24 mouse cellular contexts compared by ENCODE assay signal in genomic region chr2:35783368-35783767, GRCm38 (mm10).
A peak's percentile ranks its signal among the peaks of the same experiment; 100 is the strongest.
DNase-seq lines count a peak whose midpoint lies in the region; ATAC-seq and TF ChIP-seq lines count a peak whose summit lies in the region.
"Had no signal": no experiment of that assay in that cellular context is flagged by ENCODE, and none has a peak within 500 bp of the region (broad histone marks: within the 10 kb centered on the region; RNA-seq: fewer than 3 reads in every experiment).

No protein-coding gene starts in this region.

- no peak overlapping the region for H3K9ac ChIP-seq in forebrain, embryonic 13.5 days
- H3K9ac ChIP-seq in forebrain, embryonic 11.5 days (ENCODE audit: low read length) = no peak overlapping the region; the same call in 1 of the 2 replicates
- no peak overlapping the region for H3K9ac ChIP-seq in midbrain, embryonic 13.5 days (replicated peaks)
- H3K9ac ChIP-seq in midbrain, embryonic 14.5 days (replicated peaks; ENCODE audit: low read length) = no peak overlapping the region
- no peak overlapping the region for H3K9ac ChIP-seq in intestine, embryonic 16.5 days (ENCODE audit: low read depth, low read length)
- no peak overlapping the region; the same call in 1 of the 2 replicates for H3K9ac ChIP-seq in stomach, embryonic 16.5 days (ENCODE audit: low read length)
- H3K9ac ChIP-seq in liver, postnatal 0 days (replicated peaks) = no peak overlapping the region
- H3K9ac ChIP-seq: heart, embryonic 13.5 days; hindbrain, embryonic 13.5 days; kidney, embryonic 15.5 days; limb, embryonic 13.5 days; liver, embryonic 14.5 days; midbrain, embryonic 12.5 days had no signal

- no peak overlapping the region for H3K4me2 ChIP-seq in forebrain, embryonic 13.5 days
- no peak overlapping the region for H3K4me2 ChIP-seq in forebrain, embryonic 11.5 days (ENCODE audit: low read depth, low read length, severe bottlenecking)
- H3K4me2 ChIP-seq in midbrain, embryonic 13.5 days (replicated peaks) = no peak overlapping the region
- H3K4me2 ChIP-seq in midbrain, embryonic 14.5 days (ENCODE audit: low read length) = no peak overlapping the region
- no peak overlapping the region for H3K4me2 ChIP-seq in intestine, embryonic 16.5 days (ENCODE audit: low read depth, low read length)
- H3K4me2 ChIP-seq in stomach, embryonic 16.5 days (ENCODE audit: low read depth, low read length) = no peak overlapping the region
- H3K4me2 ChIP-seq in liver, postnatal 0 days (ENCODE audit: low read depth, low read length) = no peak overlapping the region
- H3K4me2 ChIP-seq: heart, embryonic 13.5 days; hindbrain, embryonic 13.5 days; kidney, embryonic 15.5 days; limb, embryonic 13.5 days; midbrain, embryonic 12.5 days had no signal

- peaks cover 13% of the 10 kb centered on the region for H3K4me1 ChIP-seq in forebrain, embryonic 13.5 days
- H3K4me1 ChIP-seq in forebrain, embryonic 11.5 days (replicated peaks; ENCODE audit: control insufficient read depth, insufficient read depth, low read length) = peaks cover 2% of the 10 kb centered on the region; the same call in 1 of the 2 replicates
- peaks cover 8% of the 10 kb centered on the region for H3K4me1 ChIP-seq in midbrain, embryonic 13.5 days (replicated peaks)
- no peaks in the 10 kb centered on the region for H3K4me1 ChIP-seq in midbrain, embryonic 14.5 days (ENCODE audit: control insufficient read depth, insufficient read depth, low read length)
- peaks cover 8% of the 10 kb centered on the region; the same call in 1 of the 2 replicates for H3K4me1 ChIP-seq in intestine, embryonic 16.5 days (ENCODE audit: control insufficient read depth, insufficient read depth, low read length)
- peaks cover 2% of the 10 kb centered on the region for H3K4me1 ChIP-seq in stomach, embryonic 16.5 days (ENCODE audit: control insufficient read depth, insufficient read depth, low read length)
- H3K4me1 ChIP-seq in liver, postnatal 0 days (ENCODE audit: insufficient read depth) = no peaks in the 10 kb centered on the region
- H3K4me1 ChIP-seq: kidney, embryonic 15.5 days; limb, embryonic 13.5 days had no signal

- WGBS in forebrain, embryonic 13.5 days = 47% methylated on average over 10 of the region's 10 CpGs
- 58% methylated on average over 10 of the region's 10 CpGs for WGBS in forebrain, embryonic 11.5 days
- WGBS in midbrain, embryonic 13.5 days = 53% methylated on average over 10 of the region's 10 CpGs
- 67% methylated on average over 10 of the region's 10 CpGs for WGBS in midbrain, embryonic 14.5 days
- 52% methylated on average over 10 of the region's 10 CpGs for WGBS in intestine, embryonic 16.5 days
- WGBS in stomach, embryonic 16.5 days = 54% methylated on average over 10 of the region's 10 CpGs
- 60% methylated on average over 10 of the region's 10 CpGs for WGBS in liver, postnatal 0 days (ENCODE audit: insufficient replicate concordance)

- H3K36me3 ChIP-seq in forebrain, embryonic 13.5 days (ENCODE audit: poor library complexity, severe bottlenecking) = no peaks in the 10 kb centered on the region
- no peaks in the 10 kb centered on the region for H3K36me3 ChIP-seq in forebrain, embryonic 11.5 days (ENCODE audit: control insufficient read depth, insufficient read depth, low read length)
- no peaks in the 10 kb centered on the region for H3K36me3 ChIP-seq in midbrain, embryonic 13.5 days
- H3K36me3 ChIP-seq in midbrain, embryonic 14.5 days (ENCODE audit: control insufficient read depth, insufficient read depth, low read length) = no peaks in the 10 kb centered on the region
- no peaks in the 10 kb centered on the region for H3K36me3 ChIP-seq in intestine, embryonic 16.5 days (ENCODE audit: control insufficient read depth, insufficient read depth, low read length)
- no peaks in the 10 kb centered on the region for H3K36me3 ChIP-seq in stomach, embryonic 16.5 days (ENCODE audit: control insufficient read depth, insufficient read depth, low read length)
- no peaks in the 10 kb centered on the region for H3K36me3 ChIP-seq in liver, postnatal 0 days (replicated peaks; ENCODE audit: insufficient read depth, low read length)
- H3K36me3 ChIP-seq: heart, embryonic 13.5 days; hindbrain, embryonic 13.5 days; kidney, embryonic 15.5 days; limb, embryonic 13.5 days; midbrain, embryonic 12.5 days had no signal

- H3K4me3 ChIP-seq in forebrain, embryonic 13.5 days = no peak overlapping the region
- no peak overlapping the region for H3K4me3 ChIP-seq in forebrain, embryonic 11.5 days (ENCODE audit: low read depth, low read length)
- H3K4me3 ChIP-seq in midbrain, embryonic 13.5 days (replicated peaks) = no peak overlapping the region
- no peak overlapping the region for H3K4me3 ChIP-seq in midbrain, embryonic 14.5 days (replicated peaks; ENCODE audit: low read depth, low read length)
- no peak overlapping the region for H3K4me3 ChIP-seq in intestine, embryonic 16.5 days (ENCODE audit: low read length)
- H3K4me3 ChIP-seq in stomach, embryonic 16.5 days (replicated peaks; ENCODE audit: low read length) = no peak overlapping the region
- H3K4me3 ChIP-seq in liver, postnatal 0 days (ENCODE audit: low read depth, low read length) = no peak overlapping the region
- H3K4me3 ChIP-seq: heart, adult 2 months; heart, embryonic 13.5 days; hindbrain, embryonic 13.5 days; kidney, embryonic 15.5 days; limb, embryonic 13.5 days; midbrain, embryonic 12.5 days had no signal

- ATAC-seq in forebrain, embryonic 13.5 days = peak; percentile 40; the same call in 1 of the 2 replicates
- ATAC-seq in forebrain, embryonic 11.5 days (replicated peaks; ENCODE audit: low FRiP score) = no peak
- ATAC-seq in midbrain, embryonic 13.5 days = peak; percentile 40; the same call in 1 of the 2 replicates
- no peak for ATAC-seq in midbrain, embryonic 14.5 days (ENCODE audit: low FRiP score, low TSS enrichment)
- ATAC-seq in intestine, embryonic 16.5 days = peak; percentile 70
- peak; percentile 64; the same call in 1 of the 2 replicates for ATAC-seq in stomach, embryonic 16.5 days (ENCODE audit: insufficient read depth, low FRiP score)
- ATAC-seq in liver, postnatal 0 days = no peak

- DNase-seq in forebrain, embryonic 11.5 days (ENCODE audit: low spot score) = no peak
- DNase-seq in midbrain, embryonic 14.5 days = no peak
- no peak for DNase-seq in gastrocnemius, postnatal 10 days
- DNase-seq in liver, postnatal 0 days = no peak
- DNase-seq: adrenal gland, postnatal 25 days; cerebellum, adult 9-11 months; gastrocnemius, postnatal 36 days; heart, adult 2 months; heart, postnatal 14 days; kidney, adult 11 months; kidney, postnatal 36 days; layer of hippocampus, postnatal 36 days; thymus, postnatal 36 days had no signal

- H3K9me3 ChIP-seq in forebrain, embryonic 13.5 days (replicated peaks) = no peaks in the 10 kb centered on the region
- H3K9me3 ChIP-seq in forebrain, embryonic 11.5 days (ENCODE audit: control insufficient read depth, low read length) = no peaks in the 10 kb centered on the region
- H3K9me3 ChIP-seq in midbrain, embryonic 13.5 days = no peaks in the 10 kb centered on the region
- H3K9me3 ChIP-seq in midbrain, embryonic 14.5 days (ENCODE audit: control insufficient read depth, low read length) = no peaks in the 10 kb centered on the region
- no peaks in the 10 kb centered on the region for H3K9me3 ChIP-seq in intestine, embryonic 16.5 days (ENCODE audit: control insufficient read depth, low read length)
- H3K9me3 ChIP-seq in stomach, embryonic 16.5 days (replicated peaks; ENCODE audit: control insufficient read depth, low read length) = no peaks in the 10 kb centered on the region
- no peaks in the 10 kb centered on the region for H3K9me3 ChIP-seq in liver, postnatal 0 days (ENCODE audit: low read length)
- H3K9me3 ChIP-seq: heart, embryonic 13.5 days; hindbrain, embryonic 13.5 days; kidney, embryonic 15.5 days; limb, embryonic 13.5 days; midbrain, embryonic 12.5 days had no signal

- H3K27ac ChIP-seq in forebrain, embryonic 13.5 days = no peak overlapping the region
- no peak overlapping the region for H3K27ac ChIP-seq in forebrain, embryonic 11.5 days (ENCODE audit: low read depth, low read length)
- no peak overlapping the region for H3K27ac ChIP-seq in midbrain, embryonic 13.5 days
- no peak overlapping the region for H3K27ac ChIP-seq in midbrain, embryonic 14.5 days (replicated peaks; ENCODE audit: low read depth, low read length)
- no peak overlapping the region for H3K27ac ChIP-seq in intestine, embryonic 16.5 days (ENCODE audit: low read length)
- no peak overlapping the region for H3K27ac ChIP-seq in stomach, embryonic 16.5 days (ENCODE audit: low read length)
- no peak overlapping the region for H3K27ac ChIP-seq in liver, postnatal 0 days (ENCODE audit: low read depth)
- H3K27ac ChIP-seq: heart, adult 2 months; heart, embryonic 13.5 days; hindbrain, embryonic 13.5 days; kidney, embryonic 15.5 days; limb, embryonic 13.5 days; liver, embryonic 14.5 days; macrophage; midbrain, embryonic 12.5 days had no signal

- TF ChIP-seq CTCF in liver, postnatal 0 days (IDR thresholded peaks at IDR 0.05; ENCODE audit: low read depth) = no peak

- no peaks in the 10 kb centered on the region for H3K27me3 ChIP-seq in forebrain, embryonic 13.5 days
- H3K27me3 ChIP-seq in forebrain, embryonic 11.5 days (ENCODE audit: control insufficient read depth, insufficient read depth, low read length) = no peaks in the 10 kb centered on the region; the same call in 1 of the 2 replicates
- 0 out of 2 replicates have a peak, but pooled peaks cover 2% of the 10 kb centered on the region for H3K27me3 ChIP-seq in midbrain, embryonic 13.5 days
- no peaks in the 10 kb centered on the region for H3K27me3 ChIP-seq in midbrain, embryonic 14.5 days (ENCODE audit: control insufficient read depth, insufficient read depth, low read length)
- H3K27me3 ChIP-seq in intestine, embryonic 16.5 days (replicated peaks; ENCODE audit: control insufficient read depth, insufficient read depth, low read length) = no peaks in the 10 kb centered on the region
- H3K27me3 ChIP-seq in stomach, embryonic 16.5 days (ENCODE audit: control insufficient read depth, insufficient read depth, low read length) = 0 out of 2 replicates have a peak, but pooled peaks cover 3% of the 10 kb centered on the region
- H3K27me3 ChIP-seq in liver, postnatal 0 days (ENCODE audit: insufficient read depth, low read length) = no peaks in the 10 kb centered on the region
- H3K27me3 ChIP-seq: hindbrain, embryonic 13.5 days; kidney, embryonic 15.5 days; limb, embryonic 13.5 days had no signal

- no peak for TF ChIP-seq EP300 in liver, postnatal 0 days (IDR thresholded peaks at IDR 0.05; ENCODE audit: low read depth)

Comparison
In these comparisons a context has a peak if more than half of its experiments do, and no peak if none do; other contexts are left out.
1. ATAC-seq: peak in forebrain, embryonic 13.5 days (single experiment), midbrain, embryonic 13.5 days (single experiment), intestine, embryonic 16.5 days (single experiment) and stomach, embryonic 16.5 days (single experiment); none in forebrain, embryonic 11.5 days (single experiment), midbrain, embryonic 14.5 days (single experiment) and liver, postnatal 0 days (single experiment).